Mouse (Mus musculus) embryo, embryonic 10 days (tissue): ENCODE measurements around the gene Naa40.

Experiments used
- DNase-seq: peaks from one replicate; pipeline ENCODE4 v3.0.0-alpha.2; 2015; ENCODE audit warnings: low spot score

The Naa40 gene

DNA sequence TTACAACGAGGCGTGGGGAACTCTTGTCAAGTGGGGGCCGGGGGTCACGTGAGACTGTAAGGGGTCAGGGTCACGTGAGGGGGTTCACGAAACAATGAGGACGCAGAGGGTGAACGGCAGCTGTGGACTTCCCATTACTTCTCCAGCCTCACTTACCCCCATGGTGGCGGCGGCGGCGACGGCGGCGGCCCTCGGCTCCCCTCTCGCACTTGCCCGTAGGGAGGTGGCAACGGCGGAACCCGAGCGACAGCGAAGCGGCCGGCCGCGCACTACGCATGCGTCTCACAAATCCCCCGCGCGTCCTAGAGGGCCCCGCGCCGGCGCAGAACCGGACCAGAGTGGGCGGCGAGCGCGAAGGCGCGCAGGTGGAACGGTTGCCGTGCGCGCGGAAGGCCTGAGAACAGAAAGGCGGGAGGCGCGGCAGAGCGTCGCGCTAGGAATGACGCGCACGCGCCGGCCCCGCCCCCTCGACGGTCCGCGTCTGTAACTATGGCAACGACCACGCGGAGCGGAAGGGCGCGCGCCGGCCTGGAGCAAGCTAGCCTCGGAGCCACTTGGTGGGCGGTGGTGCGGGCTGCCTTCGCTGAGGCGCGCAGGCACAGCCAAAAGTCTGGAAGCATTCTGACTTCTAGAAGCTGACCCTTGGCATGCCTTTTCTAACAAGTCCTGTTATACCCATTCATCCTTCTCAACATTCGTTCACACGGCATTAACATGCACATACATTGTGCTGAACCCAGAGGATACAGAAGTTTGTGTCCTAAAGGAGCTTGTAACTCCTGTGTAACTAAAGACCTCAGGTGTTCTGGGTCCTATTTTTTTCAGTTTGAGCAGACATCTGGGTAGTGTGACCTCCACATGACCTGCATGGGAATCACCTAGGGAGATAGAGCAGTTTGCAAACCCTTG, at the start of gene Naa40:
Gene Naa40 (minus strand): TSS at position 402 of the 909 bp plus-strand sequence.
- peak; percentile 97 for DNase-seq

DNA sequence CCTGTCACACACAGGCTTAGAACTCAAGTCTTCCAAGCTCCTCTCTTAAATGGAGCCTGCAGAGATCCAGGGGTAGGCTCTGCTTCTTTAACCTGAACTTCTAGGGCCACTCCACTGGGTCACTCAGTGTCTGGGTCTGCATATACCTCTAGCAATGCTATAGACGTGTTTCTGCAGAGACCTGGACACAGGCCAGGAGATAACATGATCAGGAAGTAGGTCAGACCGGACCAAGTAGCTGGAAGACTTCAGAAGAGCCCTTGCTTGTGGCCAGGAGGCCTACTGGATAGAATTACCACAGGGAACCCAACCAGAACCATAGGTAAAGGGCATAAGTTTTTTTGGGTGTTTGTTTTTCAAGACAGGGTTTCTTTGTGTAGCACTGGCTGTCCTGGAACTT, 48.8 kb upstream of the Naa40 start:
- no peak for DNase-seq

DNA sequence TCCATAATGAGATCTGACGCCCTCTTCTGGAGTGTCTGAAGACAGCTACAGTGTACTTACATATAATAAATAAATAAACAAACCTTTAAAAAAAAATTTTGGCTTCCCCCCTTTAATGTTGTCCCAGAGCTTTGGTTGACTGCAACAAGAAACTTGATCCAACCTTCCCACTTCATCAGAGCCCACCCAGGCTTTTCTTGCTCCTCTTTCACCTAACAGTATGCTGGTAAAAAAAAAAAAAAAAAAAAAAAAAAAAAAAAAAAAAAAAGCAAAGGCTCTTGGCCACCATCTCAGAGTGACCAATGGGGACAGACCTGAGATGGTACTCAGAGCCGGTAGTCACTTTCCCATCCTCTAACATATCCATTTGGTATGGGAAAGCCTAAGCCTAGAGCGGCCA, 47.3 kb upstream of the Naa40 start:
- no peak for DNase-seq

DNA sequence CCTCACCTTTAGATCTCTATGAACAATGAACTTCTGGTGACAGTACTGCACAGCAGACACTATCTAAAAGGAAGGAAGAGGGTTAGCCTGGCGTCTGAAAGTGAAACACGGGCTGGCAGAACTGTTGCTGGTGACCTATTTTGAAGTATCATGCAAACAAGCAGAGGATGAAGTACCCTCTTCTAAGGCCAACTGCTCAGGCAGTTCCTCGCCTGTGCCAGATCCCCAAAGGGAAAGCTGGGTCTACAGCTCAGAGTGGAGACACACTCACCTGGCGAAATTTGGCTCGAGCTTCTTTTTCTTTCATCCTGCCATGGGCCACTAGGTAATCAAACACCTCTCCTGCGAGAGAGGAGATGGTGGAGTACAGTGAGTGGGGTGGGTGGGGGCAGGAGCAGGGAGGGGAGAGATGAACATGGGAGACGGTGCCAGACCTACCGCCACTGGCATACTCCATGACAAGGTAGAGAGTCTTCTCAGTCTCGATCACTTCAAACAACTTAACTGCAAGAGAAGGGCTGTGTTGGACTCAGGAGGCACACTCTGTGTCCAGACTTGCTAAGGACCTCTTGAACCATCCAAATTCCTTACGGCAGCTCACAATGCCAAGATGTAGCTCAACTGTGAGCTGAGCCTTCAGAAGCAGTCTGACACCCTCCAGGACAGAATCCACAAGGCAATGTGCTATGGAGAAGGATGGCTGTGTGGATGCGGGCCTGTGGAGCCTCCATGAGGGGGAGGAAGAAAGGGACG, 45.8 kb upstream of the Naa40 start:
- no peak for DNase-seq

DNA sequence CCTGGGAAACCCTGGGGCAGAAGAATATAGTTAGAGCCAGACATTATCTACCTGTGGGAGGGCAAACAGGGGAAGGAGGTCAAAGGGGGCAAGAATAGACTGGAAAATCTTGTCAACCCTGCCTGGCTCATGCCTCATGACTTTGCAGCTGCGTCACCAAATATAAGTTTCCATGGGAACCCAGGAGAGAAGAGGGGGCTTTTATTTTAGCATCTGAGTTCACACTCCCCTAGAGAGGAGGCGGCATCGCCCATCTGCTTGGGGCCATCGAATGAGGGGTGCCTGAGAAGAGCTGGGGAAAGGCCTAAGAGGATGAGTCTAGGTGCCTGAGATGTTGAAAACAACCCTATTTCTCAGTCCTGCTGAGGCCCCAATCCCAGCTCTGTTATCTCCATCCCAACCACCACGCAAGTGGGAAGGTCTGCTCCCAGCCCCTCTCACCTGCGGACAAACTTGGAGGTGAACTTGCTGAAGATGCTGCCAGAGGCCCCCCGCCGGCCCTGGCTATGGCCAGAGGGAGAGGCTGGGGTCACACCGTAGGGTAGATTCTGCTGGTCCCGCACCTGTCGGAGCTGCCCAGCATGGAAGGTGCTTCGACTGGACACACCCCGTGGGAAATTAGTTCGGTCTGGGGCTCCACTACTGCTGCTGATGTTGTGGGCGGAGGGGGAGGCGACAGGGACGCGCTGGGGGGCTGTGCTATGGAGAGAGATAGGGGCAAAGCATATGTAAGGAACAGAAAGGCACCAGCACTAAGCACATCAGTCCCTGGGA, 39.8 kb upstream of the Naa40 start:
- DNase-seq: no peak

DNA sequence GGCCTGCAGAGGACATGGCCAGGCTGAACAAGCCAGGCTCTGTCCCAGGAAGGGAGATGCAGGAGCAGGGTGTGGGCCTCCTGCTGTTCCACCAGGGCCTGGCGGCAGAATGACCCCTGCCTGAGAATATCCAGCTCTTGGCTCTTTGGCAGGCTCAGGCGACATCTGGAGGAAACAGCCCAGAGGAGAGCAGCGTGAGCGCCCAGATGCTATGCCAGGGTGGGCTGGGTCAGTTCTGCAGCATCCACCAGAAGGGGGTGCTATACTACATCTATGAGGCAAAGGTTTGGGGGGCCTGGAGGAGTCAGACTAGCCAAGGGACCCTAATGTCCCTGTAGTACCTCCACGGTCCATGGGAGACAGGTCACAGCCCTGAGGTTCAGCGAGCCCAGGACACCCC, 38.1 kb upstream of the Naa40 start:
- peak; percentile 81 for DNase-seq

DNA sequence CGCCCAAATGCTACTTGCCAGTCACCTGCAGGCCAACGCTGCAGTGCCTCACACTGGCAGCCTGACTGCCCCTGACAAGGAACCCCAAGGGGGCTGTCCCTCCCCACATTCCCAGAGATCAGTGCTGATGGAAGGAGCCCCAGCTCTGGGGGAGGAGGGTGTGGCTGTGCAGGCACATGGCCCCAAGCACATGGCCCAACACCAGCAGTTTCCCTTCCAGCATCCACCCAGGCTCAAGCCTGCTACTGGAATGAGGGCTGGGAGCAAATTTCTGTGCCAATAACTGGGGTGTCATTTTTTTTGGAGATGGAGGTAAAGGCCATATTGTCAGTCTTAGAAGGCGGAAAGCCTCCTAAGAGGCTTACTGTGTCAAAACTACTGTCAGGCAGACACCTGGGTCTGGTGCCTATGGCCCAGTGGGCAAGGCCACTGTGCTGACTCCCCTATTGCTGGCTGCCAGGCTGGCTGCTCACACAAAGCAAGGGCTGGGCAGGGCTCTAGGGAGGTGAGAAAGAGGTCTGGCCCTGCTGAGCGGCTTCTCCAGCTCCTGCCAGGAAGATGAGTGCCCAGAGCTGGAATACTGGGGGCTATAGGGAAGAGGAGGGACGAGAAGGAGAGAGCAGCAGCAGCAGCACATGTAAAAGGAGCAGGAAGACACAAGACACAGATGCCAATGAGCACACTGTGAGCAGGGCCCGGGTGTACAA, 37.4 kb upstream of the Naa40 start:
- no peak for DNase-seq

DNA sequence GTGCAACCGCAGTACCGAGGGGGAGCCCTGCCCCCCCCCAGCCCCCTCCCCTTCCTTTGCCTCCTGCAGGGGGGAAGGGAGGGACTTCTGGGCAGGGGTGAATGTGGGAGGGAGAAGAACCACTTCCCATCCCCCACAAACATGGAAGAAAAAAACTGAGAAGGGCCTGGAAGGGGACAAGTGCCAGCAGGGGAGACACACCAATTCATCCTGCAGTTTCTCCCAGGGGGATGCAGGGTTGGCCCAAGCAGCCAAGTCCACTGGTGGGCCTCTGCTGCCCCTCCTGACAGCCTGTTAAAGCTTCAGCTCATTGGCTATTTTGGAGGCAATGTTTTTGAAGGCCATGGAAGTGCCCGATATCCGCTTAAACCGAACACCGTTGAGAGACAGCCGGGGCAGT, 35.8 kb upstream of the Naa40 start:
- DNase-seq: peak; percentile 24

DNA sequence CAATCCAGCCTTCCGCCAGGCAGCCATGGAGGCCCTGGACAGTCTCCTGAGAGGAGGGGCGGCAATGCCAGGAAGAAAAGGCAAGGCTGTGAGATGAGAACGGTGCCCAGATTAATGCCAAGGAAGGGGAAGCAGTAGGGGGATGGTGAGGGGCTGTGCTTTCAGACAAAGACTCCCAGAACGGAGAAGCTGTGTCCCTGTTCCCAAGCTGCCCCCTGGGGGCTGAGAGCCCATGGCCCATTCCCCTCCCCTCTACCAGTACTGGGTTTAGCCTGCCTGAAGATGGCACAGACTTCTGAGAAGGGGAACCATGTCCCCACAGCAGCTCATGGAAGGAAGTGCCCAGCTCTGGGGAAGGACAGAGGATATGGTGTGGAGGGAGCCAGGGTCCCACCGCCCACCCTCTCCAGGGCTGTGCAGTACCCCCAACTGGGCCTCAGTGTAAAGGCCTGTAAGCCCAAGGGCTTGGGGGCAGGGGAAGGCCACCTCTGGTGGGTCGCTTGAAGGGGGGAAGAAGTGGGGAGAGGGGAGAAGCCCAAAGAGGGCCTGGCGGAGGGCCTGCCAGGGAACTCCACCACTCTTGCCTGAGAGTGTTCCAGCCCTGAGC, 35.2 kb upstream of the Naa40 start:
- peak; percentile 47 for DNase-seq

DNA sequence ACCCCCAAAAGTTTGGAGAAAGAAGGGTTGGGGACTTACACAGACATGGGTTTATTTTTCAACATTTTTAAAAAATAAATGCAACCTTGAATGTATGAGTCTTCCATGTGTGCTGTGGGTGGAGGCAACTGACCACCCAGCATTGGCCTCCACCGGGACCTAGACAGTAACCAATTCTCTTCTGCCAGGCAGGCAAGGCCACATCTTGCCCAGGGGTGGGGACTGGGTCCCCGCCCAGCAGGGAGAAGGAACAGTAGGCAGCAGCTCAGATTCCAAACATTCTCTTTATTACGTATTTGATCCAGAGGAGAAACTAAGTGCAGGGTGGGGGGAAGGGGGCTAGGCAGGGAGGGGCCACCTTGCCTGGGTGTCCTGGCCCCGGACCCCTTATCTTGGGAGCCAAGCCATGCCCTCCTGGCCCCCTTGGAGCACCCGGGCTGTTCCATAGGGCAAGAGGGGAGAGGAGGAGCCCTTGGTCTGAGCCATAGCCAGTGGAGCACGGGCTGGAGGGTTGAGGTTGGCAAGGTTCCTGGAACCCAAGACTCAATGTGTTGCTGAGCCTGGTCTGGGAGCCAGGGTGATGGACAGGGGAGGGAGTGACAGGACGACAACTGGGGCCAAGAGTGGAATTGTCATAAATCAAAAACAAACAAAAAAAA, 34.3 kb upstream of the Naa40 start:
- DNase-seq: no peak

DNA sequence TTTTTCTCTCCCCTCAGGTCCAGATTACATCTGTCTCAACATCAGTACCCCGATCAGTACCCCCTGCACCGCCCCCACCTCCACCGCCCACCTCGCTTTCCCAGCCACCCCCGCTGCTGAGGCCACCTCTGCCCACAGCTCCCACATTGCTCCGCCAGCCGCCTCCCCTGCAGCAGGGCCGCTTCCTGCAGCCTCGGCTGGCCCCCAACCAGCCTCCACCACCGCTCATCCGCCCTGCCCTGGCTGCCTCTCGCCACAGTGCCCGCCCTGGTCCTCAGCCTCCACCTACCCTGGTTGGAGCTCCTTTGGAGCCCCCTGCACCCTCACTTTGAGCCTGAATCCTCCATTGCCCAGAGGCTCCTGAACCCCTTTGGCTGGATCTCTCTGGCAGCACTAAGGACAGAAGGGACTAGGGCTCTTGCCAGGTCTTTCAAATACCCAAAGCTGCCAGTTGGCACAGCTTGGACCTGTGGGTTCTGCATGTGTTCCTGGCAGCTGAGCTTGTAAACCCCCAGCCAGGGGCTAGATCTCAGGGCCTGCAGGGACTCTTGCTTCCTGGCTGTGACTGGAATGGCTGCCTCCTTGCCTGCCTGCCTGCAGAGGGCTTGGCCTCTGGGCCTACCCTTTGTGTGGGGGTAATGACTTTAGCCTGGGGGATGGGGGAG, 33.5 kb upstream of the Naa40 start:
- no peak for DNase-seq

DNA sequence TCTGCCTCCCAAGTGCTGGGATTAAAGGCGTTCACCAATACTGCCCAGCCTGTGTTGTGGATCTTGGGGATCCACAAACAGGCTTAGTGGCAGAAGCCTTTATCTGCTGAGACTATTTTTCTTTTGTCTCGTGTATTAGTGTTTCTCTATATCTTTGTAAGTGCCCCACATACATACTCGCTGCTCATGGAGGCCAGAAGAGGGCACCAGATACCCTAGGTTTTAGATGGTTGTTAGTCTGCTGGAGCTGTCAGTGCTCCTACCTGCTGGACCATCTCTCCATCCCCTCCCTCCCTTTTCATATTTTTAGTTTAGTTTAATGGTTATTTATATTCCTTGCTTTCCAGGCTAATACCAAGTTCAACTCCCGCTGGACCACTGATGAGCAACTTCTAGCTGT, 32.5 kb upstream of the Naa40 start:
- DNase-seq: peak; percentile 35

DNA sequence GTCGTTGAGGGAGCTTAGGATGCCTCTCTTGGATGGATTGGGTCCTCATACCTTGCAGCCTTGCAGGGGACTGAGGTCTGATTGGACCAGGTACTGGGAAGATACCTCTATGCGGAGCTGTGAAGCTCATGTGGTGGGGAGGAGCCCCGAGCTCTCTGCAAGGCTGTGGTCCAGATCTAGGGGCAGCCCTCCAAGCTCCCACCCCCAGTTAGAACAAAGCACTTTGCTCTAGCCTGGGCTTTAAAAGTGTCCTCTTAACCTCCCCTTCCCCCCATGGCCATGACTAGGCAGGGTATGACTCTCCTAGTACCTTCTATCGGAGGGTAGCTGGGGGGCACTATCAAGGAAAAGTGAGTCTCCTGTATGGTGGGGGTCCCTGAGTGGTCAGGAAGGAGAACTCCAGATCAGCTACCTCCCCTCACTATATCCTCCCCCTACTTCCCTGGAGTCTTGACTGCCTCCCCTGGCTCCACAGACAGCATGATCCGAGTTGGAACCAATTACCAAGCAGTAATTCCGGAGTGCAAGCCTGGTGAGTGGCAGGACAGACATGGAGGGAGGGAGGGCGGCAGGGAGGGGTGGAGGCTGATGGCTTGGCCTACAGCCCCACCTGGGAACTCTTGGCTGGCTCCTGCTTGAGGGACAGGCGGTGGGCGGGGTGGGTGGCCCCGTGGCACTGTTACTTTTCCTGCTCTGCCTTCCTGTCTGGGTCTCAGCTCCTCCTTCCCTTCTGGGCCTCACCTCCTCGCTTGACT, 28.5 kb upstream of the Naa40 start:
- peak; percentile 54 for DNase-seq

DNA sequence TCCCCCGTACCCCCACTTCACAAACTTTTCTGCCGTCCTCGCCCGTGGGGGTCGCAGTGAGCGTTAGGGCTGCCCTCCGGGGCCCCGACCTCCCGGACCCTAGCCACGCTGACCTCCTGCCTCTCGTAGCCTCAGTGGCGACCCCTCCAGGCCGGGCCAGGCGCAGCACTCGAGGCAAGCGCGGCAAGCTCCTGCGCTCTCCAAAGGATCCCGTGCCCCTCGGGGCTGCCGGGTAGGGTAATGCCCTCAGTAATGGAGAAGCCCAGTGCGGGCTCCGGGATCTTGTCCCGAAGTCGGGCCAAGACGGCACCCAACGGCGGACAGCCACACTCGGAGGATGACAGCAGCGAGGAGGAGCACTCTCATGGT, 27.7 kb upstream of the Naa40 start:
- DNase-seq: peak; percentile 93

DNA sequence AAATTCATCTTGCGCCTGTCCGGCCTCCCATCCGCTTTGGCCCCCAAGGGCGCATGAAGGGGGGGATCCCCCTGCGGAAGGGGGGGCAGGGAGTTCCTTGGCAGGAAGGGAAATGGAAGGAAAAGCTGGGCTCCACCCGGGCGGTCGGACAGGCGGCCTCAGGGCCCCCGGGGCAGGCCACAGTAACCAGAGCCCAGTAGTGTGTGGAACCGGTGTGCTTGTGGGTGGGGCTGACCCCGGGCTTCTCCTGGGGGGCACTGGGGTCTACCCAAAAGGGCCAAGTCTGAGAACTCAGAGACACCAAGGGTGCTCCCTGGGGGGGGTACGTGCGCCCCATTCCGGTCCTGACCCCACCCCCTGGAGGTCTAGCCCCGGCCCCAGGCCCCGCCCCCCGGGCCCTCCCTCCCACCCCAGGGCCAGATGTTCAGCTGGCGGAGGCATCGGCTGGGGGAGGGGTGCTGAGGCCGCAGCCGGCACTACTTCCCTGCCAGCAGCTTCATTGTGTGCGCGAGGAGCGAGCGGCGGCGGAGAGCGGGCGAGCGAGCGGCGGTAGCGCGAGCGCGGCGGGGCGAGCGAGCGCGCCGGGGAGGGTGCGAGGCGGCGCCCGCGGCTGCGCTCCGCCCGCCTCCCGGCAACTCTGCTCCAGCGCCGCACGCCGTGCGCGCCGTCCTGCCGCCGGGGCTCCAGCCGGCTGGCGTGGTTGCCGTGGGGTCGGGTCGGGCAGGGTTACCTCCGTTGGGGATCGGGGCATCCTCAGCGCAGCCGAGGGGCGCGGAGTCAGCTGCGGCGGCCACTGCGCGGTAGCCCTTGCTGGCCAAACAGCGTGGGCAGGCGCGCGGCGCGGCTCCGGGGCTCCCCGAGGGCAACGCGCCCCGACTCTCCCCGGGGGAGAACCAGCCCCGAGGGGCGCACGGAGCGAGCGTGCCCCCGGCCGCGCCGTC, 27.1 kb upstream of the Naa40 start:
- peak; percentile 93 for DNase-seq

DNA sequence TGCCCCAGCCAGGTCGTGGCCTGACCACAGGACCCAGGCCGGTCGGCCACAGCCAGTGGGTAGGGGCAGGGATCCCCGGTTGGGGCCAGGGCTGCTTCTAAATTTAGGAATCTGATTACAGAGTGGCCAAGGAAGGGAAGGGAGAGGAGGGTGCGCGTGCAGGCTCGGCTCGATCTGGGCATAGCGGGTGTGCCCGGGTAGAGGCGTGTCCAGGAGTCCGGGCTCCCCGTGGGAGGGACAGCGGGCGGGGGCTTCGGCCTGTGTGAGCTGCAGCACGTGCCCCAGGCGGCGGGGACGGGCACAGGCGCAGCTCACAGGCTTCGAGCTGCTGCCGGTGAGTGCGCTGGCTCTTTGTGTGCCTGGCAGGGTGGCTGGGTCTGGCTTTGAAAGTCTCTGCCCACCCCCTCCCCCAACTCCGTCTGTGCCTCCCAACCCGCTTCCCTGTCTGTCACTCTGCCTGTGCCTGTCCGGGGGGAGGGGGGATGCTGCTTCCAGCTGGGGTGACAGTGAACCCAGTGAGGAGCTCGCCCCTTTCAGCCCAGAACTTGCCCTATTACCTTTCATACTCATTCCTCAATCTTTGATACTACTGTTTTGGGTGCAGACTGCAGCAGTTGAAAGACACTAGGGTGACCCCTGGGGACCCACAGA, 26.2 kb upstream of the Naa40 start, which contains the start of gene Rcor2:
Gene Rcor2 (plus strand): TSS at position 235 of the 651 bp plus-strand sequence.
- peak; percentile 88 for DNase-seq

DNA sequence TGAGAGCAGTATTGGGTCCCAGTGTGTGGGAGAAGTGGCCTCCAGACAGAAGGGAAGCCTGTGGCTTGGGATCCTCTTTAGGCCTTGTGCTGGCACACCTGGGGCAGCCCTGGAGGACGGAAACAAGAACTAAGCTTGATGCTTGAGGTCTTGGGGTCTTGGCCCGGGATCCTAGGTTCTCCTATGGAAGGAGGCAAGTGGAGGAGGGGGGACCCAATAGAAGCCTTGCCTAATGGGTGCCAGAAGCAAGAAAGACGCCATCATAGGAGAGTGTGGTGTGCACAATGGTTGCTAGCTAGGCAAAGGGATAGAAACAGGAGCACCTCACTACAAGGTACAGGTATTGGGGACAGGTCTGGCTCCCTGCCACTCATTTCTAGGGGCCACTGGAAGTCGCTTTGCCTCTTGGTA, 25.4 kb upstream of the Naa40 start:
- DNase-seq: peak; percentile 22
